Mouse (Mus musculus): Measurements from ENCODE around the gene Slc25a5.

Slc25a5 gene

DNA sequence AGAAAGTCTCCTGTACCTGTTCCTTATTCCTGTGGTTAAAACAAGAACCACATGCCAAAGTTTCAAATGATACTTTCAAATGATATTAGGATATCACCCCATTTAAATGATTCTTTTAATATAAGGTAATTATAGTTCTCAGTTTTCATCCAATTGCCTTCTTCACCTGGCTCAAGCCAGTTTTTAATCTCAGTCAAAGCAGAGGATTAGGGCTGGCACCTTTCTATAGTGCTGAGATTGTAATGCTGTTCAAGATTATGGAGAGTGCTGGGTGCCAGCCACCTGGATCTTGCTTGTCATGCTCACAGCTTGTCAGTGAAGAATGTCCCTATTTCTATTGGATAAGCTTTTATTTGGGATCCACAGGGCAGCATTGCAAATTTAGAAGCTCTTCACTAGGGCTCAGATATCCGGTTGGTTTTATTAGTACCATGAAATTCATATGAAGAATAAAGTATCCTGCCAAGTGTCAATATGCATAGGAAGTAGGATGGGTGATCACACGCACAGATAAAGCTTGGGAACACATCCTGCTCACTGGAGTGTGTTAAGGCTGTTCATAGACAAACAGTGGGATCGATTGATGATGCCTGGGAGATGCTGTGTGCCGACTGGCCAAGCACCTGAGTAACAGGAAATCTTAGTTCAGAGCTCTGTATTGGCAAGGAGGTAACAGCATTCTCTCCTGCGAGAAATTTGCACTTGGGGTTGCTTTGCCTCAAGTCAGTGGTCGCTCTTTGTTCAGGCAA is 3.9 kb downstream of the Slc25a5 start:
- no peak for DNase-seq (ENCODE audit: low spot score)

DNA sequence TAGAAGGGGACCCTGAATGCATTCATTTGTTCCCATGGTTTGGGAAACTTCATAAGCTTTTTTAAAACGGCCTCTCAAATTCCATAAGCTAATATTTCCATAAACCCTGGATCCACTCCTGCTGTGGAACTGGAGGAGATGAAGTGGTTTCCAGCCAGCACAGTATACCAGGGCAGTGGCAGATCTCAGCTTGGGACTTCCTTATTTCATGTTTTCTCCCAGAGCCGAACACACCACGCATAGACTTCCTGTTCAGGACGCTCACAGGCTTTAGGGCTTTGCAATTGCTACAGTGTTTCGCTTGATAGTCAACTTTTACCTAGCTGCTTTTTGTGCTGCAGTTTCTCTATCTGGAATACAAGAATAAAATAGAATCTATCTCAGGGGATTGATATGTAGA is 7.7 kb downstream of the Slc25a5 start:
- no peak for DNase-seq (ENCODE audit: low spot score)

DNA sequence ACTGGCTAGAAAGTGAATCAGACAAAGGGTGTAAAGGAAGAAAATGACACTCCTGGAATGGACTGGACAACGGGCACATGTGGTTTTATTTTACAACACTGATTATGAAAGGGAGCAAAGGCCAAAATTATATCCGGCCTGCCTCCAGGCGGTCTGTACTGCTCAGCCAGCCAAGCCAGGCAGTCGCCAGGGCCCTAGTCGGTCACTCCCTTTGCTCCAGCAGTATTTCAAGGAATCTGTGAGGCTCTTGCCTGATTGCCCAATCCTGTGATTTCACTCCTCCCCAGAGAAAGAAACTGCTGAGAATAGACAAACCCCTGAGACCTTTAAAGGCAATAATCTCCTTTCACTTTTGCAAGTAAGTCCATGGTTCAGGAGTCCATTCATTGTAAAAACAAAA is 8.7 kb downstream of the Slc25a5 start:
- DNase-seq (ENCODE audit: low spot score) = no peak

DNA sequence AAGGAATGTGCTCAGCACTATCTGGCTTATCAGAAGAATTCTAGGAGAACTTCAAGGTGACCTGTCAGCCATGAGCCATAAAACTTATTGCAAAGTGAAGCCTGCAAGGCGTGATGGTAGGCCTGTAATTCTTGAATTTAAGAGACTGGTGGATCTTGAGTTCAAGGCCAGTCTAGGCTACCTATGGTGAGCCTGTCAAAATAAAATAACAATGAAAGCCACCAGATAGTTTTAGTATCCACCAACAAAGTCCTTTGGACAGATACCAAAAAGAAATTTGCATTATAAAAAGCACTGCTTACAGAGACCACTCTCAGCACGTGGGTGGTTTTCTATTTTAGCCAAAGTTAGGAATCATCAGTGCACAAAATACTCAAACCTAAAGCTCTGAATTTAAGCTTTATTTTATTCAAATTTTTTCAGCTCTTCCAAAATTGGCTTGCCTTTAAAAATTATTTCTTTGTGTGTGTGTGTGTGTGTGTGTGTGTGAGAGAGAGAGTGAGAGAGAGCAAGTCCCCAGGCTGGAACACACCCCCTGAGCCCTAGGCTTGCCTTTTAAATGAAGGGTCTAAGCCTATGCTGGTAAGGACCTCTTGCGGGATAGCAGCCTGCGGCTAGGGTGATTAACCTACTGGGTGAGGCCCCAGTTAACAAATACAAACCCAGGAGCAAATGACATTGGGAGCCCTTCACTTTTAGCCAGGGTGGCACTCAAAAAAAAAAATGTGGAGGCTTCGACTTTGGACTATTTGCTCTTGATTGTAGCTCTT is 10.2 kb downstream of the Slc25a5 start:
- DNase-seq (ENCODE audit: low spot score) = no peak

DNA sequence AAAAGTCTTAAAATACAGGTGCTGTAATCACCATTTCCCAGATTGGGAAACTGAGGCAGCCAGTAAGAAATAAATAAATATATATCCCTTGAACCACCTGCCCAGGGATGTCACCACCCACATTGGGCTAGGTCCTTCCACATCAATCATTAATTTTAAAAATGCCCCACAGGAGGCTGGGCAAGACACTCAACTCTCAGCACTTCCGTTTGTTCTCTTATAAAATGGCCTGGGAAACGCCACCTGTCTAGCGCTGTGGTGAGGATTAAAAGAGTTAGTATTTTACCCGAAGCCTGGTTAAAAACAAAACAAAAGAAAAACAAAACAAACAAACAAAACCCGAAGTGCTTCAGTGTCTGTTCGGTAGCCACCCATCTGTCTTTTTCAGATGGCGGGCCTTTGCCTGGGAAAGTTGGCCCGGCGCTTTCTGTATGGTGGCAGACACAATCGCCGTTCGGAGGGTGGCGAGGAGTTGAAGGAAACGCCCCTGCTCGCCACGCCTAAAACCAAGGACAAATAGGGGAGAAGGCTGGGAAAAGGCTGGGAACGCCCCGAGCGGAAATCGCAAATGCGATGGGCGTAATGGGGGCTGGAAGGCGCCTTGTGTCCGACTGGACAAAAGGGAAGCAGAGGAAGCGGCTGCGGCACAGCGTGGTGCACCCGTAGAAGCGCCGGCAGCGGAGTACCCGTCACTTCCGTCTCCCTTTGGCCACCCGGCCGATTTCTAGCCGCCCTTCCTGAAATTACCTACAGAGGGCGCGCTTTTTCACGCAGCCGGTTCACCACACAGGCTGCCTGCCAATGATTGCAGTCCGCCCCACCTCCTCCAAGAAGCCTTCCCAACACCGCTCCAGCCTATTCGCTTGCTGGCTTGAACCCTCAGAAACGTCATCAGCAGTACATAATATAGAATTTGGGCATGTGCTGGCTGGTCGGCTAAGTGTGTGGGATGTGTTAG is 12.2 kb downstream of the Slc25a5 start:
- DNase-seq (ENCODE audit: low spot score) = peak; percentile 72

DNA sequence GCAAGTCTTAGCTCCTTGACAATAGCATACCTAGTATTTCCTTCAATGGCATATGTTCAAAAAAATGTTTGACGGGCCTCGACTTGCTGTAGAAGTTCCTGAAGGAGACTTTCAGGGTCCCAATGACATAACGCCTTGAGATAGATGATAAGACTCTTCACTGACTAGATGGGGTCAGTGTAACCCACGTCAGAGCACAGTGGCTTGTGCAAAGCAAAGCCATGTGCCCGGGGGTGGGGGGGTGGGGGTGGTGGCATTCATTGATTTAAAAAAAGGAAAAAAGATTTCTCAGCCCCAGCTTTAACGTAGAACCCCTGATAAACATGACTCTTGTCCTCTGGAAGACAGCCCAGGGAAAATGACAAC is 12.8 kb downstream of the Slc25a5 start:
- DNase-seq (ENCODE audit: low spot score) = no peak

DNA sequence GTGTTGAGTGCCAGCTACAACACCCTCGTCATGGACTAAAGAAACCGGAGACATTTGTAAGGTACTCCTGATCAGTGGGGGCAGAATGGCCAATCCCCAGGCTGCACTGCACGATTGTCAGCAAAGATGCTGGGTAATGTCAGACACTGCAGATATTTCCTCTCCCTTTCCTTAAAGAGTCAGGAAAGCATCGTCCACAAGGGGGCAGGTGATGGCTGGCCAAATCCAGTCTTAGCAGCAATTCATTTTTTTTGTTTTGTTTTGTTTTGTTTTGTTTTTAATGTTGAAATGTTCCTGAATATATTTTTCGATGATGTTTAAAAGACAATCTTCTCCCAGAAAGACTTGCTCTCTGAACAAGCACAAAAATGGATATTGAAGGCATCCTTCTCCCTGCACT is 15.9 kb downstream of the Slc25a5 start:
- DNase-seq (ENCODE audit: low spot score) = no peak

DNA sequence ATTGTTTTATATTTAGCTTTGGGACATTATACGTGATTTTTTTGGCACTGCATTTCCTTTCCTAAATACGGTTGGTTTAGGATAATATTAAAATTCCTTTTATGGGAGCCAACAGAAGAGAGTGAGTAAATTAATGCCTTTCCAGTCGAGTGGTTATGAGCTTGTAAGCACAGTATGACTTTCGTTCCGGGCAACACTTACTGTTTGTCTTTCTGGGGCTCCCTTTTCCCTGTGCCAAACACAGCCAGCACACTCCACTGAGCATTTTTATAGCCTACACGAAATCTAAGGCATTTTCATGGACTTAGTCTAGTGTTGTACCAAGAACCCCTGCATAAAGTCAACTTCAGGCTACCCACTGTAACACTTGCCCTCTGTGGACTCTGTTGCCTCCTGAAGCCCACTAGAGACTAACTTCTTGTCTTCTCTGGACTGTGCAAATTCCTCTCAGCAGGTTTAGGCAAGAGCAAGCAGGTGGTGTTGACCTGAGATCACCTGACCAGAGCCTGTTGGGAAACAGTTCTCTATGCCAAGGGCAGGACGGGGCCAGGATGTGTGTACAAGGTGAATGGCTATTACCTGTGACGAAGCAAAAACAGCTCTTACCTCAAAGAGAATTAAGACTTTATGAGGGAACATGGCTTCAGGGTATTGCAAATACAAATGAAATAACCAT is 18.8 kb downstream of the Slc25a5 start:
- no peak for DNase-seq (ENCODE audit: low spot score)

DNA sequence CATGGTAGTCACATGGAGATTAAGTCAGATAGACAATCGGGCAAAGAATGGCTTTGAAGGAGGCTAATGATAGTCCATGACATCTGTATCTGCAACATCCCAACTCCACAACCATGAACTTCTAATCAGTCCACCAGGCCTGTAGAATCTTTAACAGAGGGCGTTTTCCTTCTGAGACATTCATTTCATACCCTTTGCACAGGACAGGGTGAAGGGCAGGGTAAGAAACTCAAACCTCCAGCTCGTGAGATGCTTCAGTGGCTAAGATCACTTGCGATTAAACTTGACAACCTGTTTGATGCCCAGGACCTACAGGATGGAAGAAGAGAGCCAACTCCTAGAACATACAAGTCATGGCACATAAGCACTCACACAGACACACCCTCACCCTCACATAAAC is 19.6 kb downstream of the Slc25a5 start:
- no peak for DNase-seq (ENCODE audit: low spot score)

DNA sequence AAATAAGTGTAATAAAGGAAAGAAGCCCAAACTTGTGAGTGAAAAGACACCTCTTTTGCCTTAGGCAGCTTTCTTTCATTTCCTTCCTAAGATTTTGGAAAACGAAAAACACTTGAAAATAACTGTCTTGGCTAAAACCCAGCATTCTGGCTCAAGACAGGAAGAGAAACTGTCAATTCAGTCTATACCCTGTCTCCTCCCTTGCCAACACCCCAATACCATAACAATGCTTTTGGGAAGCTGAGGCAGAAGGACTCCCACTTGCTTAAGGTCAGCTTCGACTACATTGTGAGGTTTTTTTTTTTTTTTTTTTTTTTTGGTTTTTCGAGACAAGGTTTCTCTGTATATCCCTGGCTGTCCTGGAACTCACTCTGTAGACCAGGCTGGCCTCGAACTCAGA is 20.0 kb downstream of the Slc25a5 start:
- no peak for DNase-seq (ENCODE audit: low spot score)

DNA sequence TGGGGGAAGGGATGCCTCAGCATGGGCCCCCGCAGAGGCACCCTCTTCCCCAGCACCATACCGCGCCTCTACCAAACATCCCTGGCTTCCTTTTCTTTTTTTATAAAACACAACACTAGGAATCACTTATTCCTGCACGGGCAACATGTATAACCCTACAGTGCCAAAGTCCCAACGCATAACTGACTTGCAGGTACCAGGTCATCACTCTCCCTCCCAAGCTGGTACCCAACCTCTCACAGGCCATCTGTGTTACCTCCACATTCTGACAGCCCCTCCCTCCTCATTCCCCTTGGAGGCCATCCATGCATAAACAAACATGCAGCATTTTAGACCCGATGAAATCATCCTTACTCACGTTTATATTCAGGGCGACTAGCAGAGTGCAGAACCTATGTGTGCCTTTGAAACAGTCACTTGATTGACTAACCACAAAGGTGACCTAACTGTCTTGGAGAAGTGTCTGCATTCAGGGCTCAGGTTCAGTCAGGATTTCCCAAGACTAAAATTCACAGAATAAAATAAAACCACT is 21.0 kb downstream of the Slc25a5 start:
- DNase-seq (ENCODE audit: low spot score) = no peak

DNA sequence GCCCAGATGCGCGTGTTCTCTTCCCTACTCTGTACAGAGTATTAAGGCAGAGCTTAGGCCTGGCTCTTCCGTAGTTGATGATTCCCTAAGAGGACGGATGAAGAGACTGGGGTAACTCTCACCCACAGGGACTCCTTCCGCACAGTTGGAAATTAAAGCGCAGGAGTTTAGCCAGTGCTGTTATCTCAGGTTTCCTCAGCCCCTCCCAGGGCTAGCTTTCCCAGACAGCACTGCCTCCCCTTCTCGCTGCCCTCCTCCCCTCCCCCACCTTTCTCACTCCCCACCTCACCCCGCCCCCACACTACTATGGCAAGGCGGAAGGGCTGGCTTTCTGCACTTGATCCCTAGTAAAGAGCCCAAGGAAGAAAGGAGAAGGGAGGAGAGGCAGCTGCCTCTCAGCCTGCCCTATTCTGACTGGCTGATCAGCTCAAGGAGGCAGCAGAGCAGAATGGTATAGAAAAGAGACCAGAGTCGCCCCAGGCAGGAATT is 21.5 kb downstream of the Slc25a5 start:
- no peak for DNase-seq (ENCODE audit: low spot score)

DNA sequence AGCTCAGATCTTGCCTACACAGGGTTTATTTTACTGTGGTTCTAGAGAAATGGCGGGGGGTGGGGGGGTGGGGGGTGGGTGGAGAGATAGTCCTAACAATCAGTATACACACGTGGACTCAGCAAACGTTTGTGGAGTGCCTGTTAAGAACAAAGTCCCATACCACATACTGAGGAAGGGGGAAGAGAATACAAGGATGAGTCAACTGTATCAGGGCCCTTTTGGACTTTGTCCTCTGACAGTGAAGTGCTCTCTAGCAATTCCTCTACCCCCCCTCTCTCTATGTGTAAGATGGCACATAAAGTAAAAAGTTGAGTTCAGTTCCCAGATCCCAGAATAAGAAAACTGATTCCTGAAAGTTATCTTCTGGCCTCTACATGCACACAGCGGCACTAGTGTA is 24.1 kb downstream of the Slc25a5 start:
- no peak for DNase-seq (ENCODE audit: low spot score)

DNA sequence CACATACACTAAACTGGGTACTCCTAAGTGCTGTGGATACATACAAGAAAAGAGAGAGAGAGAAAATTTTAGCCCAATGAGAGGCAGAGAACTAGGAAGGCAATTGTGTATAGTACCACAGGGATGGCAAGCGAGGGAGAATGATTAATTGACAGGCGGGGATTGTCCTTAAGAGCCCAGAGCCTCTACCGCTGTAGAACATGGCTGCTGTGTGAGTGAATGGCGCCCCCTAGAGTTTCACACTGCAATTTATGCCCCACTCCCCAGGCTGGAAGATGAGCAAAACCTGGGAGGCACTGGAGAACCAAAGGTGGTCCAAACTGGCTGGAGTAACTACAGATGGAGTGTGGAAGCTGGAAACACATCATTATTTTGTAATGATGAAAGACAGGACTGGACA is 24.8 kb downstream of the Slc25a5 start:
- DNase-seq (ENCODE audit: low spot score) = no peak

DNA sequence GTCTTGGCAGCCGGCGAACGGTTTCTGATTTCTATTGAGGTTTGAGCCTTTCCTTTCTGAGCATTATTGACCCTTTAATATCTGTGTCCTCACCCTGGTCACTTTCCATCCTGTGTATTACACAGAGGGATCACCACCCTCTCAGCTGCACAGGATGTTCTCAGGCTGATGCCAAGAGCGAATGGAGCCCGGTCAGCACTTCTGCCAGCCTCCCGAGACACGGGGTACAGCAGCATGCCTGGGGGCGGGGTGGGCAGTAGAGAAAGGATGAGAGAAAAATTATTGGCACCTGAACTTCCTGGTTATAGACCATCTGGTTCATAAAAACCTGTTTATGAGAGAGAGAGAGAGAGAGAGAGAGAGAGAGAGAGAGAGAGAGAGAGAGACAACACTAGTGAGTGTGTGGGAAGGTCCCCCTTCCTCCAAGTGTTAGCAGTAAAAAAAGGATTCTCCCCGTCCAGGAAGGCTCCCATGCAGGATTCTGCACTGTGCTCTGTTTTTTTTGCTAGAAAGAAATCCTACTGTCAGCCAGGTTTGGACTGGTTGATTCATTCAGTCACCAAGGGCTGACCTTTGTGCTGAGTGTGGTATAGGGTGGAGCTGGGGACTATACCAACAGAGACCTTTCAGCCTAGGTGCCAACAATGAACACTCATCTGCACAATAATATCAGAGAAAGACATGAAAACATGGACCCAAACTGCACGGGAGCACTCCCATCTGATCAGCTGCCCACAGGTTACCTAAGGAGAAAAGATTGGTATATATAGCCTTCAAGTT is 28.7 kb downstream of the Slc25a5 start:
- no peak for DNase-seq (ENCODE audit: low spot score)

DNA sequence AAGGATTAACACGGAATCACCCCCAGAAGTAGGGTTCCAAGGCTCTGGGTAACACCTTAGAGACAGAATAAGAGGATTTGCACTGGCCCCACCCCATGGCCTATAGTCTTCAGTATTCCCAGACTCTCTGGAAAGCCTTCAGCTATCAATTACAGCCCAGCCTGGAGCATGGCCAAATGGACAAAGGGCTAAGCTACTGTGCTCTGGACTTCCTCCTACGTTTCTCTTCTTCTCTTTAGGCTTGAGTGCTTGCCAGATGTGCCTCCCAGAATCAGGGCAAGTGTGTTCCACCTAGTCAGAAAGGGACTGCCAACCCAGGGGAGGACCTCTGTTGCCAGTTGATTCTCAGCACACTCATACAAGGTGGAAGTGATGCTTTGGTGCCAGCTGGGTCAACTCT is 29.6 kb downstream of the Slc25a5 start:
- DNase-seq (ENCODE audit: low spot score) = no peak

DNA sequence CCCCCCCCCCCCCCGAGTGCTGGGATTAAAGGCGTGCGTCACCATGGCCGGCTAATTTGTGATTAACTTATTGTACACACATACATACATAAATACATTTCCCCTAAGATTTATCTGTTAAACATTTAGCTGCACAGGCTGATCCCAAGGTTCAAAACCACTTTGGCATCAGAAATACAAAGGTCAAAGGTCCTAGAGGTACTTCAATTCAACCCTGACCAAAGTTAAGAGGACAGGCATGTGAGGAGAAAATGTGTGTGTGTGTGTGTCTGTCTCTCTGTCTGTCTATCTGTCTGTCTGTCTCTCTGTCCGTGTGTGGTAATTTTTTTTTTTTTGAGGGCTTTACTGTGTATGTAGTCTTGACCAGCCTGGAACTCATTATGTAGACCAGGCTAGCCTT is 31.4 kb downstream of the Slc25a5 start:
- DNase-seq (ENCODE audit: low spot score) = no peak

DNA sequence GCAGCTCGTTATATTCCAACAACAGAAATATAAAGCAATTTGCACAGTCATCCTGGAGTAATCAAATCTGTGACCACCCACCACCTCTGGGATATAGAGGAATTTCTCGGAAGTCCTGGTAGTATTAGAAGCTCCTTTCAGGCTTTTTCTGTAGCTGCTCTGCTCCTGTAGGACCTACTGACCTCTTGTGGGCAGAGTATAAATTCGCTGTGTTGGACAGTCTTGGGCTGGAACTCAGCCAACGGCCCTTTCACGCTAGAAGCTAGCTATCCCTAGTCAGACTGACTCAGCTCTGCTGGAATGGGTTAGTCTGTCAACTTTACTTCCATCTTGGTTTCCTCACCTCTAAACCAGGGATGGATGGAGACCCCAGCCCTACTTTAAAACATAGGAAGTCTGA is 34.8 kb downstream of the Slc25a5 start:
- DNase-seq (ENCODE audit: low spot score) = peak; percentile 29

DNA sequence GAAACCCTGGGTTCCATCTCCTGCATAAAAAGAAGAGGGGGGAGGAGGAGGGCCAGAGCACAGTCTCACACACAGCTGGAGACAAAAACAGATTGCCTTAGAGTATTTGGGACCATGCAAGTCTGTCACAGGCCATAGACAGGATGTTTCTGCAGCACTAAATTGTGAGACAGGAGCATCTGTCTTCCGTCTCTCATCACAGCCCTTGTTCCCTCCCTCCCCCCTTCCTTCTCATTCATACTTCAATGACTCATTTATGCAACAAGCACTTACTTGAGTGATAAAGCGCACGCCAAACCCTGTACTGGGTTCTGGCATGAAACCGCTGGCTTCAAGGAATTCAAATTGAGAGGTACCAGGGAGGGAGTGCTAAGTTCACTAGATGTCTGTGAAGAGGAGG is 36.2 kb downstream of the Slc25a5 start:
- DNase-seq (ENCODE audit: low spot score) = no peak

DNA sequence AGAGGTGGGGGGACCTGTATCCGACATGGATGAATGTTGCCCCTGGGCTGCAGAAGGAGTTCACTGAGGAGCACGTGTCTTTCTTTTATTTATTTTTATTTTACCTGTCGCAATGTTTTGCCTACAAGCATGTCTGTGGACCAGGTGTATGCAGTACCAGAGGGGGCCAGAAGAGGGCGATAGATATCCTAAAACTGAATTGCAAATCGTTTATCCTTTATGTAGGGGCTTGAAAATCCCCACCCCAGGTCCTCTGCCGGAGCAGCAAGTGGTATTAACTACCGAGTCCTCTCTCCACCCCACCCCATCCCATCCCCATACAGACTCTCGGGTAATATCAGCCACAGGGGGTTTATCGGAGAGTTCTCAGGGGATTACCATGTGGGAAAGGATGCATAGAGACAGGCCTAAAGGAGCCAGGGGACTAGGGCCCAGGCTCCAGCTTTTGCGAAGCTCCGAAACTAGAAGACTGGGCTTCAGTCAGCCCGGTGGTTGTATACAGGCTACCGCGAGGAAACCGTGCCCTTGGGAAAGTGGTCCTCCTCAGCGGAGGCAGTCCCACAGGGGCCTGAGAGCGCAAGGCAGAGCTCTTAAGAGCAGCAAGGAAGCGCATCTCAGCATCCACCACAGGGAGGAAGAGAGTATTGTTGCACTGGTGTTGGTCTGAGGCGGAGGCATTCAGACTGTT is 38.1 kb downstream of the Slc25a5 start:
- peak; percentile 61 for DNase-seq (ENCODE audit: low spot score)
